Mouse (Mus musculus): ENCODE data around the gene Jkamp.
A peak's percentile ranks its signal among the peaks of the same experiment; 100 is the strongest.

The Jkamp gene

DNA sequence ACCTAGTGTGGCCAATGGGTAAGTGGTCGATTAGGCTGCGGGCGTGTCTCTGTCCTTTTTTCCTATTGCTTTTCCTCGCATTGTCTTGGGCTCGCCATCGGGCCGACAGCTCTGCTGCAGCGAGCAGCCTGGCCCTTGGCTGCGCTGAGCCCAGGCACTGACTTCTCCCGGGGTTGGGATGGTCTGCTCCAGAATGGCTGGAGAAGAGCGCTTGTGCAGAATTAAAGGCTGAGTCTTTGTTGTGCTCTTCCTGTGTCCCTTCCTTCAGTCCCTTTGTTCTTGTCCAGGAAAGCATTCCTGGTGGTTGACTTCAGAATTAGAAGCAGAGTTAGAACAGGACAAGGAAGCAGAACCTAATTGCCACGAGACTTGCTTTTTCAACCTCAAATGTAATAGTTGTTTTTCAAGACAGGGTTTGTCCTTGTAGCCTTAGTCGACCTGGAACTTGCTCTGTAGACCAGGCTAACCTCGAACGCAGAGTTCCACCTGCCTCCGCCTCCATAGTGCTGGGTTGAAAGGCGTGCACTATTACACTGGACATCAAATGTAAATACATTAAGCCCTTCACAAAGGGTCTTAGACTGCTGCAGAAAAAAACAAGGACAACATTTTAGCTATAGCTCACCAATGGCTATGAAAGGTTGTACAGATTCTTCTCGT is 907 bp downstream of the Jkamp start:
- DNase-seq (ENCODE audit: low spot score in 2 of 2): no peak

GRCm38 (mm10) chr12:72089802-72090201 is 4.4 kb downstream of the Jkamp start:
- DNase-seq (ENCODE audit: low spot score in 2 of 2): no peak

DNA sequence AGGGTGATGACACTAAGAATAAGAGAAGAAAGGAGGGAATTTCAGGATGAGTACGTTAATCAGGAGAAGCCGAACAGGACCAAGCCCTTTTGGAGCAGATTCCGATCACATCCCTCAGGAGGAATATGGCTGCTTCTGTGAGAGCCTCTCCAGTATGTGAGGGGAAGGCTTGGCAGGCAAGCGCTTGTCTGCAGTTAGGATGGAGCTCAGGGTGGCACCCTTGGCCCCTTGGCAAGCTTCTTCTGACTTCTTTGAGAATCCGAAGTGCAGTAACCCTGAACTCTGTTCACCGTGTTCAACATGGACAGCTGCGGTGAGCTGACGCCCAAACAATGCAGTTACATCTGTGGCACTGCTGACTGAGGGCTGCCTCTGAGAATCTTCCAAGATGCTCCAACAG is 11.6 kb downstream of the Jkamp start:
- DNase-seq (ENCODE audit: low spot score in 2 of 2): no peak

DNA sequence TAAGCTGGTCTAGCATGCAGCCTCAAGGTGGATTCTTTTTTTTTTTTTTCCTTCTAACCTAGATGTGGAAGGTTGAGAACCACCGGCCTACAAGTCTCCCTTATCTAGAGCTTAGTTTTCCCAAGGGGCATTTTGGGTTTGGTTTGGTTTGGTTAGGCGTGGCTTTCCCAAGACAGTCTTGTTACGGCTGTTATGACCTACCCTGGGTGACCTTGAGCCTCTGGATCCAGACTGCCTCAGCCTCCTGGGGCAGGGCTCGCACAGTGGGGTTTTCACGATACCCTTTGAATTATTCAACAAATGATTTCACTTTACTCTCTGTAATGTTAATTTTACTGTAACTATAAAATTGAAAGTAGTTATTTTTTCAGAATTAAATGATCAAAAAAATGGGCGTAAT is 17.4 kb downstream of the Jkamp start:
- DNase-seq (ENCODE audit: low spot score in 2 of 2): no peak

- no peak for DNase-seq (ENCODE audit: low spot score in 2 of 2)
Measured at GRCm38 (mm10) chr12:72104027-72104426, 18.6 kb downstream of the Jkamp start.

DNA sequence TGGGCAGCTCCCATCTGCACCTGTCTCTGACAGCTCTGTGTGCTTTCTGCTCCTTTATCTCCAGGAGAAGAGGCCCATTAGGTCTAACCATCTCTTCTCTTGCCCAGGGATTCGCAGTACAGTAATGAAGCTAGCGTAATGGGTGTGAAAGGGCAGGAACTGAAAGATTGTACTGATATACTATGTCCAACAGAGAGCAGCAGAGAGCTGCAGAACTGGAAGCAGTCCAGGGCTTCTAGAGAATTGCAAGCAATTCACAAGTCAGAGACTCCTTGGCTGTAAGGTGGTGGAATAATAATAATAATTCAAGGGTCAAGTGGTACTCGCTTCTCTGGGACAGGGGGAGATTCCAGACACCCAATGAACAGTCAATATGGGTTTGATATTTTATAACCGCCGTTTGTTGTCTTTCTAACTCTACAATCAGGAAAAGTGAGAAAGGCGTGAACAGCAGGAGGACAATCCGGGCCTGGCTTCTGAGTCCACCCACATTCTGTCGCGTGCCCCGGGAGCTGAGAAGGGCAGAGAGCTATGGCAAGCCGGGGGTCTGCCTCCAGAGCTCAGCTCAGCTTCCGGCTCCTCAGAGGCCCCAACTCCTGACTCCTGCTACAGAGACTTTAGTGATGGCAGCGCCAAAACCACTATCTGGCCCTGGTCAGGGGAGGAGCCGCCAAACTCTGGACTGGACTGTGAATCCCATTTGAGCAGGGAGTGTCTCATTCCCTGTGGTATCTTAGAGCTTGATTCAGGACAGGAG is 19.3 kb downstream of the Jkamp start:
- DNase-seq (ENCODE audit: low spot score in 2 of 2): peak; percentile 71 to 81

GRCm38 (mm10) chr12:72115126-72115525 is 29.7 kb downstream of the Jkamp start:
- DNase-seq (ENCODE audit: low spot score in 2 of 2): no peak

DNA sequence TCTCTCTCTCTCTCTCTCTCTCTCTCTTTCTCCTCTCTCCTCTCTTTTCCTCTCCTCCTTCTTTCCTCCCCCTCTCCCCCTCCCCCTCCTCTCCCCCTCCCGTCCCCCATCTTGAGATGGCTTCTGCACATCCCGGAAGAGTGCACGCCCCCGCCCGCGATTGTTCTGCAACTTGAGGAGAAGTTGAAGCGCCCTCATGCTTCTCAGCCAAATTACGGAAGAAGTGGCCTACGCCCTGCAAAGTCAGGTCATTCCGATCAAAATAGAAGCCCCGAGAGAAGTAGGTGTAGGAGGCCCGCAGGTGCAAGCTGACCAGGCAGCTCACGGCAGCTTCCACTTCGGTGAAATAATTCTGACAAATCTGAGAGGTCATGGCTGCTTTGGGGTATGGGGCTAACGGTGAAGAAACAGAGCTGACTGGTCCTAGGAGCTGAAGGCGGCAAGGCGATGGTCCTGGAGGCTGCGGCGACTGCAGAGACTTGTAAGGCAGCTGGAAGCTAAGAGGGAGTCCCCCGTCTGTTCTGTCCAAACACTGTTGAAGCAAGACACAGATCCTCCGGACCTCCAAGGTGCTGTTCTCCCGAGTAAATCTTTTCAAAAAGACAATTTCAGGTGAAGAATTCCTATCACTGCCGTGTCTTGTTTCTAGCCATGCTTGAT is 30.4 kb downstream of the Jkamp start:
- DNase-seq (ENCODE audit: low spot score in 2 of 2): no peak

DNA sequence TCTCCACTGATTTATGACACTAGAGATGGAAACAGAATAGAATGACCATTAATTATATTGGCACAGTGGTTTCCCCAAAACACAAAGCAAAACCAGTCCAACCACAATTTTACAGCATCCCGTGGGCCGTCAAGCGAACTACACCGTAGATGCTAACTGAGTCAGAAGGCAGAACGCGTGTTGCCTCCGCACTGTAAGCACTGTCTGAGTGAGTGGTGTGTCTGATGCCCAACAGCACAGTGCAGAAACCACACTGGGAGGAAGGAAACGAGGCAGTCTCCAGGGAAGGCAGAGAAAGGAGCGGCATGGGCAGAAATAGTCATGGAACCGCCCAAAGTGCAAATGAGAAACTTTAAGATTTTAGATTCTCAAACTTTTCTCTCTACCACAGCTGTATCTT is 43.8 kb downstream of the Jkamp start:
- DNase-seq (ENCODE audit: low spot score in 2 of 2): no peak

DNA sequence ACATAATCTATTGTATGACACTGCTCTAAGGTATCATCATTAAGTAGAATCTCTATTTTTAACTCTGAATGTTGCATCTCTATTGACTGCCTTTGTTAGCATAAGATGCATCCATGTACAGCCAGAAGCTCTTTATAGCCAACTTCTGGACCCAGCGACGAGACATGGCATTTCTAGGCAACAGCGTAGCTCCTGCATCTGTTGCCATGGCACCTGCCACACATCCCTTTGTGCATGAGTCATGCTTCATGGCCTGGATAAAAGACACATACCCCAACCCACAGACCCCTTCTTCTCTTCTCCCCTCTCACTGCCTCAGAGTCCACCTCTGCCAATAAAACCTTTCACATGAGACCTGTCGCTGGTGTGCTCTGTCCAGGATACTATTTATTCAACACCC is 65.4 kb downstream of the Jkamp start:
- DNase-seq (ENCODE audit: low spot score in 2 of 2): peak; percentile 55 to 57

Data from right cerebral cortex, adult 2 months (tissue).